Mouse (Mus musculus): ENCODE data around the gene Hc. TPM values are rescaled to one million over a fixed set of nuclear protein-coding genes. Genes with fewer than 3 reads are reported as not detected.

The Hc gene
- total and polyA plus RNA-seq, 3 experiments: 0.74 to 1.2 (median 0.91) TPM

DNA sequence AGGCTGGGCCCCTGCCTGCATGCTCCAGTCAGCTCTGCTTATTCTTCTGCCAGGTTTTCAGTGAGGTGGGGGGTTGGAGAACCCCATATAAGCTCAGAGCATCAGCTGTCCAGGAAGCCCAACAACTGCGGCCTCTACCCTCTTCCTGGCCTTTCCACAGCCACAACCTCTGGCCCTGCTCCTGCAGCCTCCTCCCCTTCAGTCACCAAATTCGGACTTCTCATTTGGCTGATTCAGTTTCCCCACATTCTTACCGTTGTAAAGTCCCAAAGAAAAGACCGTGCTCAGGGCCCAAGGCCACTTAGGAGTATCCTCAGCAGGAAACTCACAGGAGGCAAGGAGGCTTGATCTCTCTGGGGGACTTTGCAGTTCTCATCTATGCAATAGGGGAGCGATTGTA, 104.3 kb downstream of the Hc start:
- H3K9me3 ChIP-seq (replicated peaks; ENCODE audit: low read length): peaks cover 4% of the 10 kb centered on the region

GRCm38 (mm10) chr2:34954344-34954743, 106.9 kb downstream of the Hc start:
- H3K27me3 ChIP-seq (replicated peaks): no peaks in the 10 kb centered on the region
- in situ Hi-C loops (cut with MboI; ENCODE audit: low pct_ligation_motif_present, low pct_unique_long_range_greater_than_20kb, low sequenced_read_pairs) (no loop called here), dilution Hi-C loops (cut with MboI; ENCODE audit: extremely low pct_ligation_motif_present, extremely low pct_unique_long_range_greater_than_20kb, low sequenced_read_pairs) (no loop called here)
- no peaks in the 10 kb centered on the region for H3K9me3 ChIP-seq (replicated peaks; ENCODE audit: low read length)
- H3K27ac ChIP-seq (ENCODE audit: insufficient read depth, low read depth): peak overlapping the region; percentile 91
- peaks cover 65% of the 10 kb centered on the region for H3K79me2 ChIP-seq (replicated peaks; ENCODE audit: control insufficient read depth, extremely low read depth, insufficient read depth, poor library complexity, severe bottlenecking)
- H3K4me2 ChIP-seq (ENCODE audit: insufficient read depth, low read depth, poor library complexity, severe bottlenecking): peak overlapping the region; percentile 76
- DNase-seq (ENCODE audit: extremely low read depth): peak; percentile 63
- peaks cover 39 to 59% of the 10 kb centered on the region in 2 experiments for H3K36me3 ChIP-seq (replicated peaks in 1 of 2; ENCODE audit: control insufficient read depth in 1 of 2, insufficient read depth in 1 of 2, low read length in 1 of 2)
- peak overlapping the region; percentile 87 for H3K9ac ChIP-seq (ENCODE audit: insufficient read depth, low read depth)
- TF ChIP-seq CHD1 (IDR thresholded peaks at IDR 0.05; ENCODE audit: low read depth, low read length): 0 out of 2 replicates have a peak, but pooled peaks have one; percentile 34
- TF ChIP-seq TCF12 (IDR thresholded peaks at IDR 0.05; ENCODE audit: low read depth, low read length): peak; percentile 78
- peak; percentile 48; the same call in 1 of the 2 replicates for TF ChIP-seq CHD2 (IDR thresholded peaks at IDR 0.05; ENCODE audit: low read length)
- peak; percentile 66; the same call in 1 of the 2 replicates for TF ChIP-seq ELF1 (IDR thresholded peaks at IDR 0.05; ENCODE audit: low read depth, low read length)
- TF ChIP-seq JUN (IDR thresholded peaks at IDR 0.05; ENCODE audit: insufficient read depth, low read depth, low read length): peak; percentile 25; the same call in 1 of the 2 replicates
- TF ChIP-seq NRF1 (IDR thresholded peaks at IDR 0.05; ENCODE audit: low read depth, low read length): no peak
- 0 out of 2 replicates have a peak, but pooled peaks have one; percentile 1 for TF ChIP-seq SMC3 (IDR thresholded peaks at IDR 0.05; ENCODE audit: low read depth, low read length)
- TF ChIP-seq MAFK (IDR thresholded peaks at IDR 0.05; ENCODE audit: insufficient replicate concordance, low read length): 0 out of 2 replicates have a peak, but pooled peaks have one; percentile 17
- TF ChIP-seq ETS1 (conservative IDR thresholded peaks at IDR 0.05; ENCODE audit: low read depth, low read length): peak; percentile 96
- TF ChIP-seq RCOR1 (conservative IDR thresholded peaks at IDR 0.05; ENCODE audit: low read depth, low read length): no peak; the same call in 1 of the 2 replicates
- no peak for TF ChIP-seq HCFC1 (IDR thresholded peaks at IDR 0.05; ENCODE audit: low read depth, low read length)
- 0 out of 2 replicates have a peak, but pooled peaks have one; percentile 5 for TF ChIP-seq TBP (conservative IDR thresholded peaks at IDR 0.05; ENCODE audit: low read depth, low read length)
- peak; percentile 92 for TF ChIP-seq IRF4 (IDR thresholded peaks at IDR 0.05; ENCODE audit: low read depth, low read length)
- peak; percentile 20; the same call in 1 of the 2 replicates for TF ChIP-seq UBTF (IDR thresholded peaks at IDR 0.05; ENCODE audit: low read depth, low read length)
- TF ChIP-seq BHLHE40 (IDR thresholded peaks at IDR 0.05; ENCODE audit: low read depth, low read length): peak; percentile 74
- TF ChIP-seq EP300 (IDR thresholded peaks at IDR 0.05; ENCODE audit: low read length): peak; percentile 61; the same call in 1 of the 2 replicates
- TF ChIP-seq ZNF384 (IDR thresholded peaks at IDR 0.05; ENCODE audit: low read depth, low read length): no peak
- TF ChIP-seq MEF2A (IDR thresholded peaks at IDR 0.05; ENCODE audit: borderline replicate concordance, low read depth, low read length): peak; percentile 70
- peak; percentile 46 for TF ChIP-seq POLR2A (IDR thresholded peaks at IDR 0.05; ENCODE audit: low read depth, low read length)
- H3K4me1 ChIP-seq (ENCODE audit: control insufficient read depth in 1 of 2, insufficient read depth in 2 of 2): peaks cover 31 to 79% of the 10 kb centered on the region in 2 experiments
- peak overlapping the region in 2 of 3 experiments; percentile 17 to 19 for H3K4me3 ChIP-seq (replicated peaks in 1 of 3; ENCODE audit: low read depth in 2 of 3, low read length in 2 of 3, poor library complexity in 1 of 3)

More for the DNA sequence above, 104.3 kb downstream of the Hc start:
- no peak for TF ChIP-seq ETS1 (conservative IDR thresholded peaks at IDR 0.05; ENCODE audit: low read depth, low read length)
- peak; percentile 28; the same call in 1 of the 2 replicates for TF ChIP-seq POLR2A (IDR thresholded peaks at IDR 0.05; ENCODE audit: low read depth, low read length)
- no peak for TF ChIP-seq ZKSCAN1 (IDR thresholded peaks at IDR 0.05; ENCODE audit: borderline replicate concordance, low read depth, low read length)
- no peak for TF ChIP-seq MAX (IDR thresholded peaks at IDR 0.05; ENCODE audit: low read length)
- 0 out of 2 replicates have a peak, but pooled peaks have one; percentile 10 for TF ChIP-seq IRF4 (IDR thresholded peaks at IDR 0.05; ENCODE audit: low read depth, low read length)
- peak overlapping the region; percentile 76 for H3K4me2 ChIP-seq (ENCODE audit: insufficient read depth, low read depth, poor library complexity, severe bottlenecking)
- peak overlapping the region; percentile 87 for H3K9ac ChIP-seq (ENCODE audit: insufficient read depth, low read depth)
- peak overlapping the region; percentile 70 to 84 (median 77) for H3K4me3 ChIP-seq (replicated peaks in 1 of 3; ENCODE audit: low read depth in 2 of 3, low read length in 2 of 3, poor library complexity in 1 of 3)
- H3K4me1 ChIP-seq (ENCODE audit: control insufficient read depth in 1 of 2, insufficient read depth in 2 of 2): peaks cover 23 to 86% of the 10 kb centered on the region in 2 experiments
- H3K27me3 ChIP-seq (replicated peaks): no peaks in the 10 kb centered on the region
- peaks cover 43% of the 10 kb centered on the region for H3K79me2 ChIP-seq (replicated peaks; ENCODE audit: control insufficient read depth, extremely low read depth, insufficient read depth, poor library complexity, severe bottlenecking)
- H3K36me3 ChIP-seq (replicated peaks in 1 of 2; ENCODE audit: control insufficient read depth in 1 of 2, insufficient read depth in 1 of 2, low read length in 1 of 2): peaks cover 18 to 39% of the 10 kb centered on the region in 2 experiments
- peak overlapping the region; percentile 60 for H3K27ac ChIP-seq (ENCODE audit: insufficient read depth, low read depth)
- dilution Hi-C loops (cut with MboI; ENCODE audit: extremely low pct_ligation_motif_present, extremely low pct_unique_long_range_greater_than_20kb, low sequenced_read_pairs): no loop called here
- DNase-seq (ENCODE audit: extremely low read depth): no peak
- in situ Hi-C loops (cut with MboI; ENCODE audit: low pct_ligation_motif_present, low pct_unique_long_range_greater_than_20kb, low sequenced_read_pairs): no loop called here
